Mouse (Mus musculus): ENCODE measurements around the gene Lgr5. TPM values are rescaled to one million over a fixed set of nuclear protein-coding genes. Genes with fewer than 3 reads are reported as not detected.

Gene Lgr5
- polyA plus RNA-seq, 1 experiment from 2014 or later, result not detected

DNA sequence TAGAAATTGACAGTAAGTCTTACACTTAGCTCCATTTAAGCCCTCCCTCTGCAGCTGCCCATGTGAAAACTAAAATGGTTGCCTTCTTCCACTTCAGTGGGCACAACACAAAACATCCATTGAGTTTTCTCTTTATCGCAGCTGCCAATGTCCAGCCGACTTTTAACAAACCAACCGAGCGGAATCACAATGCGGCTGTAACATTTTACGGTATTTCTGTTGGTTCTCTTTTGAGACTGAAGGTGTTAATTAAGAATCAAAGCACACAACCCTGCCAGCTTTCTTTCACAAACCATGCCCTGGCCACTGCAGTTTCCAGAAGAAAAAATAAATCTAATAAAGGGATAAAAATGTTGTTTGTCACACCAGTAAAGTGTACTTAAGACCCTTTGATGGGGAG lies 16.3 kb downstream of the Lgr5 start:
- in situ Hi-C loops (cut with MboI; ENCODE audit: low pct_unique_long_range_greater_than_20kb), result no loop called here
- ChIA-PET CTCF (interaction anchor here (0.8 to 1.5 kb wide), 2 partner anchors 22 to 28 kb away, joined by 3 read pairs; no protein-coding TSS in a partner anchor), POLR2A (no interaction called here)
- no peak for ATAC-seq
- H3K27me3 ChIP-seq, result peaks cover 25% of the 10 kb centered on the region
- no peak for TF ChIP-seq CTCF (IDR thresholded peaks at IDR 0.05)
- DNase-seq (ENCODE audit: low read depth, low spot score), result no peak

DNA sequence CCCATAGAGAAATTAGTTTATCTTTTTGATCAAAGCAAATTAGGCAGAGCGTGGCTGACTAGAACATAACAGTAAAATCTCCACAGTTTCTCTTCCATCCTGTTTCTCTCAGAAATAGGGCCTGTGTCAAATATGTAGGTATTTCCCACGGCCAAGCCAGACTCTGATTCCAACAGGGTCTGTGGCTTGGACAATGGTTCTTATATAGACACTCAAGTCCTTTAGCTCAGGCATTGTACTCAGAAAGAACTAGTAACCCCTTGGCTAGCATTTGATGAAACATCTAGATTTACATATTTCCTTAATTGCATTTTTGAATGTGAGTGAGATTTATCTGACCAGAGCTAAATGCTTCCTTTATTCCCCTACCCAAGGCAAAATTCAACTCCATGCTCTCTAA lies 17.0 kb downstream of the Lgr5 start:
- ATAC-seq, result no peak
- in situ Hi-C loops (cut with MboI; ENCODE audit: low pct_unique_long_range_greater_than_20kb), result no loop called here
- CTCF ChIA-PET, result no interaction called here

DNA sequence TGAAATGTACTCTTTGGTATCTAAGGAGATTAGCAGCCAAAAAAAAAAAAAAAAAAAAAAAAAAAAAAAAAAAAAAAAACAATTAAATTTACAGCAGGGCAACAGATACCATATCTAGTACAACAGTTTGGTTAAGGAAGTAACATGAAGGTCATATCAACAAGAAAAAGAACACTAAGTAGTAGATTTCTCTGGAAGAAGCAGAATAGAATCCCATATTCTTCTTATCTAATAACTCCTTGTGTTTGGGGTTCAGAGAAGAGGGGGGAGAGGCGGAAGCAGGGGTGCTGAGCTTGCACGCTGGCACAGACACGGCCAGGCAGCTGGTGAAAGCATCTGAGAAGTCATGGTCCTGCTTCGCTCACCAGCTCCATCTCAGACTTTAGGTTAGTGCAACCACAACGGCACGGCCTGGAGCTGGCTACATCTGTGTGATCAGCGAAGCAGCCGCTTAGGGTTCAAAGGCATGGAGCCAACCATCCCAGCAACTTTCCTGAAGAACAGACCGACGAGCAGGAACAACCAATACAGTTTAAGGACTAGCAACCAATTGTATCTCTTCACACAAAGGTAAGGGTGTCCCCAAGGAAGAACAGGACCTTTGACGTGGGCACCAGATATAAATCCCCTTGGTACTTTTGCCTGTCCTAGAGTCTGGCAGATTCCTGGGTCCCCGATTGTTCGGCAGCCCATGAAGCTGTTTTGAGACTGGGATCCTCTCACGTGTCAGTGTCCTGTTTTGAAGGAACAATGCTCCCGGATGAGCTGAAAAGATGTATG lies 17.7 kb downstream of the Lgr5 start, which contains the start of gene A930009A15Rik:
A930009A15Rik (plus strand) TSS at position 275 of the 780 bp plus-strand sequence.
- ATAC-seq, result no peak
- in situ Hi-C loops (cut with MboI; ENCODE audit: low pct_unique_long_range_greater_than_20kb), result no loop called here
- no peak for TF ChIP-seq CTCF (IDR thresholded peaks at IDR 0.05)
- DNase-seq (ENCODE audit: low read depth, low spot score), result no peak
- CTCF ChIA-PET, result no interaction called here
- POLR2A ChIA-PET, result no interaction called here
- H3K27me3 ChIP-seq, result peaks cover 25% of the 10 kb centered on the region

More for the DNA sequence above, 17.0 kb downstream of the Lgr5 start:
- POLR2A ChIA-PET, result no interaction called here
- TF ChIP-seq CTCF (IDR thresholded peaks at IDR 0.05), result no peak
- H3K27me3 ChIP-seq, result peaks cover 25% of the 10 kb centered on the region
- DNase-seq (ENCODE audit: low read depth, low spot score), result no peak

DNA sequence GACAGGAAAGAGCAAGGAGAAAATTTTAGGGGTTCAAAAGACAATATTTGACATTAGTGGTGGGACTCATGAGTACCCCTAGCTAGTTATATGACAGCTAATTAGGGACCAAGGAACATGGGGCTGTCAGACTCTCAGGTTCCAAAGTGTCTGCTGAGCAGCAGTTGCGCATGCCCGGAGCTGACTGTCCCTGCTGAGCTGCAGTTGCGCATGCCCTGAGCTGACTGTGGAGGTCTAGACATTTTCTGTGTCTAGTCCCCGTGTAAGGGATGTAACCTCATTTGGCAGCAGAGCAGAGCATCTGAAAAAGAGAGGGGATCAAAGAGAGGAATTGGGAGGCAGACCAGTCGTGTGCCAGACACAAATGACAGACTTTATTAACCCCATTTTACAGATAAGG lies 23.6 kb downstream of the Lgr5 start:
- in situ Hi-C loops (cut with MboI; ENCODE audit: low pct_unique_long_range_greater_than_20kb), result no loop called here
- H3K27me3 ChIP-seq, result peaks cover 5% of the 10 kb centered on the region
- ATAC-seq (no peak), DNase-seq (ENCODE audit: low read depth, low spot score) (no peak)
- no peak for TF ChIP-seq CTCF (IDR thresholded peaks at IDR 0.05)
- ChIA-PET POLR2A (no interaction called here), CTCF (no interaction called here)

DNA sequence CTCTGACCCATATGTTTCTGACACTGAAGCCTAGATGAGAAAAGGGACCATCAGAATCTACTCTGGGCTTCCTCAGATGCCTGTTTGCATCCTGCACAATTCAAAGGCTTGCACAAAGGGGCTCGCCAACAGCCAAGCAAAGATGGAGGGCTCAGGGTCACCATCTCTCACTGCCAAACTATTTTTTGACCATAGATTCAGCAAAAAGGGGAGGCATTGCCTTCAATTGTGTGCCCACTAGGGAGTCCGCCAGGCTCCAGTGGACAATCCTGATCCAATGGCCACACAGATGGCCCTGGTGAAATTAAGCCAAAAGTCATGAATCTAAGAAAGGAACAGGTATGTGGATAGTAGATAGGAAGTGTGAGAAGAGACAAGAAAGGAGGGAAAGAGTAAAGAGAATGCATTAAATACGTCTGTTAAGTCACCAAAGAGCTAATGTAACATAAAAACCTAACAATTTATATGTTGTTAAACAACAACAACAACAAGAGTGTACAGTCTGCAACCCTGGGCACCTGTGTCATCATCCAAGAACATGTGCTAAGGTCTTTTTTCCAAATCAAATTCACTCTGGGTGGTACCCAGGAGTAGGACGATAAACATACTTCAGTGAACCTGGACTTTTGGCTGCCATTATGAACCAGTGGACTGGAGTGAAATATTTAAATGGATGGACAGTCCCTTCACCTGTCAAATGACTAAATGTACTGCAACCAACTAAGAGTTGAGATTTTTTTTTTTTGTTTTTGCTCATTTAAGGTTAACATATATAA lies 24.5 kb downstream of the Lgr5 start:
- in situ Hi-C loops (cut with MboI; ENCODE audit: low pct_unique_long_range_greater_than_20kb), result no loop called here
- no peak for TF ChIP-seq CTCF (IDR thresholded peaks at IDR 0.05)
- CTCF ChIA-PET, result no interaction called here

DNA sequence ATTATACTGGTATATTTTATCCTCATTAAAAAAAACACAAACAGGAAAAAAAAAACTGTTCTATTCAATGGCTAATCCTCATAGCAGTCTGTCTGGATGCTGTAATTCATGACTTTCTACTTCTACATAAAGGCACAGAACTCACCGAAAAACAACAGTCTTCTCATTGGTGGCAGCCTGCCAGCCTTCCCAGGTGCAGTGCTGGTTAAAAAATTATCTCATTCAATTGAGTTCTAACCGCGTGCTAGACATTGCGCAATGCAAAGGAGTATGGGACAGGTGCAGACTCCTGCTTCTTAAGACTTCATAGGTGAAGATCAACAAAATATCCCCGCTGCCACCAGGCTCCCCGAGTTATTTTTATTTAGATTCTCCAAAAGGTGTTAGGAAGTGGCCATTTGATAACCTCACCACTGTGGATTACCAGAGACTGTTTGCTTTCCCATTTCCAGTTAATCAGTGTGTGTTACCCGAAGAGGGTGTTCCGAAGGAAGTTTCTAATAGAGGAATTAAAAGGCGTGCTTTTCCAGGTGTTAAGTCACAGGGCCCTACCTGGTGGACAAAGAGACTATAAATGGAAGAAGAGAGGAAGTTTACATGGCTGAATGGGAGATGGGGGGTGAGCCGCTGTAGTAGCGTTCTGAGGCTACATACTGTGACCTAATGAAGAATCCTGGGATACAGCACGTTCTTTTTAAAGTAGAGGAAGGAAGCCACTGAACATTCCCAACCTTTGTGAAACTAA lies 26.3 kb downstream of the Lgr5 start:
- ChIA-PET POLR2A (no interaction called here), CTCF (no interaction called here)
- ATAC-seq (no peak), DNase-seq (ENCODE audit: low read depth, low spot score) (no peak)
- peaks cover 5% of the 10 kb centered on the region for H3K27me3 ChIP-seq
- TF ChIP-seq CTCF (IDR thresholded peaks at IDR 0.05), result no peak
- in situ Hi-C loops (cut with MboI; ENCODE audit: low pct_unique_long_range_greater_than_20kb), result no loop called here

More for the DNA sequence above, 24.5 kb downstream of the Lgr5 start:
- H3K27me3 ChIP-seq, result peaks cover 5% of the 10 kb centered on the region
- POLR2A ChIA-PET, result no interaction called here
- ATAC-seq (no peak), DNase-seq (ENCODE audit: low read depth, low spot score) (no peak)

DNA sequence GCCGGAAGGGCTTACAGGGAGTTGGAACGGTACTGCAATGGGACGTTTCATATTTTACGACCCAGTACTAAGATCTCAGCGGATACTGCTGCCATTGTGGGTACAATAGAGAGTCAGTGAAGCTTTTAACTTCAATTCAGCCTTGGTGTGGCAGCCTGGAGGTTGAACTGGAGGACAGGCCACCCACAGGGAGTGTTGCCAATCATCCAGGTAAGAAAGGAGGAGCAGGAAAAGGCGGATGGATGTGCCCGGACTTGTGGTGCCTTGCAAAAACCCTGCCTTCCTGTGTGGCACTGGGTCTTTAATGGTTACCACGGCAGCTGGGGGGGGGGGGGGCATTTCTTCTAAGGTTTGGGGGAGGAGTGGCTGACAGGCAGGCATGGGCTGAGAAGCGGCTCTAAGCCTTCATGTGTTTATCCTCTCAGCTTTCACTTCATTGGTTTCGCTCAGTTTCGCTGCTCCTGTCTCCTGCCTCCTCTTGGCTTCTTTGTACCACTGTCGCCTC lies 30.8 kb downstream of the Lgr5 start:
- ChIA-PET POLR2A (no interaction called here), CTCF (no interaction called here)
- ATAC-seq, result no peak
- DNase-seq (ENCODE audit: low read depth, low spot score), result no peak
- TF ChIP-seq CTCF (IDR thresholded peaks at IDR 0.05), result no peak
- peaks cover 5% of the 10 kb centered on the region for H3K27me3 ChIP-seq
- in situ Hi-C loops (cut with MboI; ENCODE audit: low pct_unique_long_range_greater_than_20kb), result no loop called here

DNA sequence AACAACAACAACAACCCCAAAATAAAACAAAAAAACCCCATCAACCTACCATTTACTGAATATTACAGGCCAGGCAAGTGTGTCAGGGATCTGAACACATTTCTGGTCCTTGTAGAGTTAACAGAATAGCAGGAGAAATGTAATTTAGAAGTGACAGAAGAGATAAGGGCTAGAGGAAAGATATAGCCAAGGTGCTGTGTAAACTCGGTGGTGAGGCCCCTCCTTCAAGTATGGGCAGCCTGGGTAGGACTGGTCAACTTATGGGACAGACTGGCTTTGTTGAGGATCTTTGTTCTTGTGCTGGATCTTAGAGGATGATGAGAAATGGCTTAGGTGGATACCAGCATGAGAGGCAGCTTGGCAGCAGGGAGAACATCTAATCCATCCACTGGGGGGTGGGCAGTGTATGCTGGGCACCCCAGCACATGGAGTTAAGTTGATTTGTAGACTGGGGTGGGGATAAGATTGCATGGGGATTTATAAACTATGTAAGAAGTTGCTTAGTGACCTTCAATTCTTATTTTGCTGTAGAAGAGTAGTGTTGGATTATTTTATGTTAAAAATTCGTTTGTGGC lies 32.3 kb downstream of the Lgr5 start:
- peaks cover 5% of the 10 kb centered on the region for H3K27me3 ChIP-seq
- ATAC-seq, result no peak
- ChIA-PET POLR2A (no interaction called here), CTCF (no interaction called here)
- in situ Hi-C loops (cut with MboI; ENCODE audit: low pct_unique_long_range_greater_than_20kb), result no loop called here
- no peak for DNase-seq (ENCODE audit: low read depth, low spot score)
- TF ChIP-seq CTCF (IDR thresholded peaks at IDR 0.05), result no peak

DNA sequence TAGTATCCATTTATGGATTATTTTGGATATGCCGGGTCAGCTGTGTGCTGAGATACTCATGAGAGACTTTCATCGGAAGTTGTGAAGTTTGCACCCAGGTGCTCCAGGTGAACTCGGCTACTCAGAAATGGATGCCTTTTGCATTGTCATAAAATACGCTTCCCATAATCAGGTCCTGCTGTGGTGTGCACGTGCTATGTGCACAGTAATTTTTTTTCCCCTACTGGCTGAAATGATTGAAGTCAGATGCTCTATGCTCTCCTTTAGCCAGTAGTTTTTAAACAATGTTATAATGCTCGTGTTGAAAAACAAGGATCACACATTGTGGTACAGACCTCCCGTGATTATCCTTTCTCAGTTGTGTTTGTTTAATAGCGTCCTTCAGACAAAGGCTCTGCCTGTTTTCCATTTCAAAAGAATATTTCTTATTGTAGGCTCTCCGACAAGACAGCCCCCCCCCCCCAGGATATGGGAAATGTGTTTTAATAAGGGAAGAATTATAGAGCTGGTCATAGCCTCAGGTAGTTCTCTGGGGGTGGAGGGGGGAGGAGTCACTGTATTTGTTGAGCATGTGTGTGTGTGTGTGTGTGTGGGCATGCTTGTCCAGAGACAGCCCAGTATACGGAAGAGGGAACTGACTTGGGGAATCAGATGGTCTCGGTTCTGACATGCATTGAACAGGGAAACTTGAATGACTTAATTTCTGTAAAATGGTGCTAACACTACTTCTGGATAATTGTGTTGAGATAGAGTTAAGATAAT lies 34.0 kb downstream of the Lgr5 start:
- in situ Hi-C loops (cut with MboI; ENCODE audit: low pct_unique_long_range_greater_than_20kb), result no loop called here
- H3K27me3 ChIP-seq, result no peaks in the 10 kb centered on the region
- CTCF ChIA-PET, result no interaction called here
- ATAC-seq (no peak), DNase-seq (ENCODE audit: low read depth, low spot score) (no peak)
- TF ChIP-seq CTCF (IDR thresholded peaks at IDR 0.05), result no peak
- POLR2A ChIA-PET, result interaction anchor here (0.6 kb wide), 1 partner anchor 145 kb away, joined by 3 read pairs; no protein-coding TSS in a partner anchor

DNA sequence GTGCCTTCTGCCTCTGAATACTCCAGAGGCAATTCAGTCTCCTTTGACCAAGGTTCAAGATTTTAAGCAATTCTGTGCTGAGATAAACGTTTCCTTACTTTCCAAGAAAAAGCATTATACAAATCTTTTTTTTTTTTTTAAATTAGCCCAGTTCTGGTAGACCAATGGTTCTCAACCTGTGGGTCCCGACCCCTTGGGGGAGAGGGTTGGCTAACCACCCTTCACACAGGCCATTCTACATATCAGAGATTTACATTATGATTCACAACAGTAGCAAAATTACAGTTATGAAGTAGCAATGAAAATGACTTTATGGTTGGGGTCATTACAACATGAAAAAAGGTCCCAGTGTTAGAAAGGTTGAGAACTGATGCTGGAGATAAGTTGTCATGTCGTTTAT lies 36.5 kb downstream of the Lgr5 start:
- DNase-seq (ENCODE audit: low read depth, low spot score), result no peak

More for the DNA sequence above, 36.5 kb downstream of the Lgr5 start:
- no peak for TF ChIP-seq CTCF (IDR thresholded peaks at IDR 0.05)
- H3K27me3 ChIP-seq, result no peaks in the 10 kb centered on the region
- ChIA-PET POLR2A (no interaction called here), CTCF (no interaction called here)
- in situ Hi-C loops (cut with MboI; ENCODE audit: low pct_unique_long_range_greater_than_20kb), result no loop called here
- no peak for ATAC-seq

Data from Patski (cell line).